Mouse (Mus musculus) C2C12 (cell line): ENCODE data around the gene Lamc2.

ENCODE experiments used
- CTCF ChIP-seq: IDR thresholded peaks from one replicate; pipeline ENCODE4 v1.5.1; 2011; ENCODE audit not compliant: control insufficient read depth, insufficient read depth, insufficient read length
- USF1 ChIP-seq: IDR thresholded peaks from one replicate; pipeline ENCODE4 v1.6.1; 2011; ENCODE audit warnings: low read depth, mild to moderate bottlenecking, control low read depth, moderate library complexity

DNA sequence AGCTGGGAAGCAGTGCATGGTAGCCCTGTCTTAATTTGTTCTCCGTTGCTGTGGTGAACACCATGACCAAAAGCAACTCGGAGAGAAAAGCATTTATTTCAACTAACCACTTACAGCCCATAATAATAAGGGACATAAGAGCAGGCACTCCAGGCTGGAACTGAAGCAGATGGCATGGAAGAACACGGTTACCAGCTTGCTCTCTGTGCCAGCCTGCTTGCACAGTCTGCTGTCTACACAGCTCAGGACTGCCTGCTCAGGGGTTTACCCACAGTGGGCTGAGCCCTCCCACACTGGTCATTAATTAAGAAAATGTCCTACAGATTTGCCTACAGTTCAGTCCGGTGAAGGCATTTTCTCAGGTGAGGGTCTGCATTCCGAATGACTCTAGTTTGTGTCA, 47.8 kb downstream of the Lamc2 start:
- TF ChIP-seq USF1 (no peak), CTCF (no peak)
